Mouse (Mus musculus) heart, embryonic 16.5 days (tissue): ENCODE data around the gene Myom3. TPM values are rescaled to one million over a fixed set of nuclear protein-coding genes. Genes with fewer than 3 reads are reported as not detected.

ENCODE experiments used
- ATAC-seq: fragments of 200-750 bp; cut with Nextera tagmentation; replicated peaks from 2 replicates; pipeline ENCODE4 v1.8.0; 2017; ENCODE audit warnings: moderate number of reproducible peaks; ENCODE audit not compliant: insufficient read depth, low FRiP score; ENCODE audit errors: extremely low read depth
- H3K27ac ChIP-seq: fragments of 300-500 bp; sonication (generic); 2 replicates; pipeline ENCODE4 v1.5.1; 2014; ENCODE audit warnings: mild to moderate bottlenecking, low read length, control low read depth, moderate library complexity
- H3K27me3 ChIP-seq: fragments of 300-500 bp; sonication (generic); 2 replicates; pipeline ENCODE4 v1.6.1; 2014; ENCODE audit warnings: low read length, mixed read lengths; ENCODE audit not compliant: control insufficient read depth, insufficient read depth
- H3K36me3 ChIP-seq: fragments of 300-500 bp; sonication (generic); 2 replicates; pipeline ENCODE4 v1.6.1; 2014; ENCODE audit not compliant: control insufficient read depth, insufficient read depth
- H3K4me1 ChIP-seq: fragments of 300-500 bp; sonication (generic); 2 replicates; pipeline ENCODE4 v1.6.1; 2014; ENCODE audit warnings: low read length, mixed read lengths; ENCODE audit not compliant: control insufficient read depth, insufficient read depth
- H3K4me2 ChIP-seq: fragments of 300-500 bp; sonication (generic); 2 replicates; pipeline ENCODE4 v1.6.1; 2014; ENCODE audit warnings: low read depth, mild to moderate bottlenecking, control low read depth, low read length
- H3K4me3 ChIP-seq: fragments of 300-500 bp; sonication (generic); 2 replicates; pipeline ENCODE4 v1.5.1; 2014; ENCODE audit warnings: mild to moderate bottlenecking, control low read depth, low read length
- H3K9ac ChIP-seq: fragments of 300-500 bp; sonication (generic); 2 replicates; pipeline ENCODE4 v1.6.1; 2014; ENCODE audit warnings: low read length, control low read depth
- H3K9me3 ChIP-seq: fragments of 300-500 bp; sonication (generic); replicated peaks from 2 replicates; pipeline ENCODE4 v1.6.1; 2016; ENCODE audit warnings: low read length; ENCODE audit not compliant: control insufficient read depth
- WGBS: fragments of 180-500 bp; shearing (Covaris S2); extraction: QIAGEN DNeasy Blood & Tissue Kit; methylation state at CpG from one replicate; pipeline ENCODE4 v1.1.7; 2014; 5-methylcytosine and 5-hydroxymethylcytosine counted together
- polyA plus RNA-seq: library from polyadenylated mRNA; unstranded; fragments of >200 nt; fragmentation: Nextera tagmentation; extraction: Ambion mirVana; gene quantifications from 2 replicates; pipeline ENCODE4 v1.2.1, GENCODE M21; 2015

The Myom3 gene
- polyA plus RNA-seq, 1 experiment from 2014 or later = 0.58 TPM

DNA sequence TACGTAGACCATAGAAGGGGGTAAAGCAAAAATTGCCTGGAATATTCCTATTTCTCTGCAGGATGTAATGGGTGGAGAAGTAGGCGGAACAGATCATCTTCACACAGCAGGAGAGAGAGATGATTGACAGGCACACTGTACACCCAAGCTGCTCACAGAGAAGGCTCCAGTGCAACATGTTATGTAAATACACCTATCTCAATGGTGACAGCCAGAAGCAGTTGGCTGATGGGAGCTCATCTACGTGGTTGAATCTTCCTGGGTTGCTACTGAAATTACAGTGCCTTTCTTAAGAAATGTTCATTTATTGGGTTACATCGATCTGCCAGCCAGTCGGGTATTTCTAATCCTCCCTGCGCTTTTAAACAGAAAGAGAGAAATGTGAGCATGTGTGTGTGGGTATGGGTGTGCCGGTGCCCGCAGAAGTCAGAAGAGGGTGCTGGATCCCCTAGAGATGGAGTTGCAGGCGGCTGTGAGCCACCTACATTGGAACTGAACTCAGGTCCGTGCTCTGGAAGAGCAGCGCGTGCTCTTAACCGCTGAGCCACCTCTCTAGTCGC lies 94.6 kb downstream of the Myom3 start:
- Histone ChIP-seq H3K27me3 (no peaks in the 10 kb centered on the region), H3K9me3 (no peaks in the 10 kb centered on the region), H3K4me2 (no peak overlapping the region), H3K36me3 (no peaks in the 10 kb centered on the region), H3K27ac (no peak overlapping the region), H3K4me1 (peaks cover 26% of the 10 kb centered on the region), H3K9ac (no peak overlapping the region), H3K4me3 (no peak overlapping the region)
- ATAC-seq = no peak
- WGBS = 90% methylated on average over 14 of the region's 14 CpGs

DNA sequence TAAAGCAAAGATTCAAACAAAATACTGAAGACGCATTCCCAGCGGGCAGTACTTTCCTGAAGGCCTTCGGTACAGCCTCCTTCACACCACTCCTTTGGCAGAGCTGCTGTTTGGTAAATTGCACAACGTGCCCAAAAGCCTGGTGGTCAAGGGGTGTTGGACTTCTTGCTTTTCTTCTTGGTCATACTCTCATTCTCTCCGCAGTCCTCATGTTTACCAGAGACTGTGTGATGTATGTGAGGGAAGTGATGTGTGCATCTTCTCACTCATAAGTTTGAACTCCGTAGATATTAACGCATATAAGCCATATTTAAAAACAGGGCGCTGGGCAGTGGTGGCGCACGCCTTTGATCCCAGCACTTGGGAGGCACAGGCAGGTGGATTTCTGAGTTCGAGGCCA lies 95.1 kb downstream of the Myom3 start:
- H3K4me3 ChIP-seq = peak overlapping the region; percentile 93; the same call in 1 of the 2 replicates
- H3K4me1 ChIP-seq = peaks cover 31% of the 10 kb centered on the region
- H3K27ac ChIP-seq = peak overlapping the region; percentile 96
- peak overlapping the region; percentile 85 for H3K9ac ChIP-seq
- H3K9me3 ChIP-seq = no peaks in the 10 kb centered on the region
- WGBS = 68% methylated on average over 11 of the region's 11 CpGs
- peak overlapping the region; percentile 65 for H3K4me2 ChIP-seq
- no peak for ATAC-seq
- no peaks in the 10 kb centered on the region for H3K27me3 ChIP-seq
- H3K36me3 ChIP-seq = 0 out of 2 replicates have a peak, but pooled peaks cover 3% of the 10 kb centered on the region

DNA sequence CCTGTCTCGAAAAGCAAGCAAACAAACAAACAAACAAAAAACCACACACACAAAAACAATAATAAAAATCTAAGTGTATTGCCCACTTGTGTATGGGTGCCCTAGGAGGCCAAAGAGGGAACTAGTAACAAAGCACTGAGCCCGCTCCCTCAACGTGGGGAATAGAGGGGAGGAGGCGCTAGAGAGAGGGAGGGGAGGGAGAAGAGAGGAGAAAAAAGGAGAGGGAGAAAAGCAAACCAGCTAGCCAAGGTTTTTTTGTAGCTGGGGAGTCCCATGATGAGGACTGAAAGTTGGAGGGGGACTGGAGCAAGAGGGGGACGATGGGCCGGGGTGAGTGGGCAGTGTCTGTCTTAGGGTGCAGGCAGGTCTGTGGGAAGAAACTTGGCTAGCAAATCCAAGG lies 95.6 kb downstream of the Myom3 start:
- Histone ChIP-seq H3K4me1 (peaks cover 35% of the 10 kb centered on the region), H3K27ac (peak overlapping the region; percentile 96), H3K4me2 (peak overlapping the region; percentile 65), H3K36me3 (0 out of 2 replicates have a peak, but pooled peaks cover 3% of the 10 kb centered on the region), H3K9me3 (no peaks in the 10 kb centered on the region), H3K9ac (peak overlapping the region; percentile 85), H3K27me3 (no peaks in the 10 kb centered on the region), H3K4me3 (peak overlapping the region; percentile 93)
- ATAC-seq = no peak
- WGBS = 5% methylated on average over 6 of the region's 6 CpGs

DNA sequence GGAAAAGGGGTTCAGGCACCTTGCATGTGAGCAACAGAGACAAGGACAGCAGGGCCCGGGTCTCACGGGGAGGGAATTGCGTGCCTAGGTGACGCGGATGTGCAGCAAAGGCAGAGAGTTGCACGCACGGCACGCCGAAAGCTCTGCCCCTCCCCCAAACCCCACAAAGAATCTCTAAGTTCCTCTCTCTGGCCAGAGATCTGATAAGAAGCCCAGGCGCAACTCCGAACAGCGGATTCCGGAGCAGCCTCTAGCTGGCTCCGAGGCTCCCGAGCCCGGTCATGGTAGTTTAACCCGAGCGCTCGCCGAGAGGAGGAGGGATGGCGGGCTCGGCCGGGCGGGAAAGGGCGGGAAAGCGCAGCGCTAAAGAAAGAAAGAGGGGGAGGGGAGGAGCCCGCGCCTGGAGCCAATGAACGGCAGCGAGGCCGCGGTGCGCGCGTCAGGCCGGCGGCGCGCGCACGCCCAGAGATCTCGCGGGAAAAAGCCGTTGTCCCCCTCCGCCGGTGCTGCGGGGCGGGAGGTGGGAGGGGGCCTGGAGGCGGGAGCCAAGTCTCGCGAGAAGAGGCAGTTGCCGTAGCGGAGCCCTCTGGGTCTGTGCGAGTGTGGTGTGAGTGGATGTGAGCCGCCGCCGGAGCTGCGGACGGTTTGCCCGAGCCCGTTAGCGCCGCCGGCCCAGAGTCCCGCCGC lies 96.2 kb downstream of the Myom3 start, which contains the start of gene Srsf10:
Srsf10 (plus strand) TSS at position 212 of the 687 bp plus-strand sequence.
- Histone ChIP-seq H3K4me3 (peak within 1 kb of the TSS; percentile 93), H3K27me3 (no peaks in the 10 kb centered on the region), H3K27ac (peak within 1 kb of the TSS; percentile 98), H3K36me3 (0 out of 2 replicates have a peak, but pooled peaks cover 3% of the 10 kb centered on the region), H3K9me3 (no peaks in the 10 kb centered on the region), H3K4me1 (peaks cover 35% of the 10 kb centered on the region), H3K4me2 (peak within 1 kb of the TSS; percentile 80), H3K9ac (peak within 1 kb of the TSS; percentile 97)
- WGBS = under 1% methylated on average over 65 of the region's 67 CpGs
- peak; percentile 95 for ATAC-seq

DNA sequence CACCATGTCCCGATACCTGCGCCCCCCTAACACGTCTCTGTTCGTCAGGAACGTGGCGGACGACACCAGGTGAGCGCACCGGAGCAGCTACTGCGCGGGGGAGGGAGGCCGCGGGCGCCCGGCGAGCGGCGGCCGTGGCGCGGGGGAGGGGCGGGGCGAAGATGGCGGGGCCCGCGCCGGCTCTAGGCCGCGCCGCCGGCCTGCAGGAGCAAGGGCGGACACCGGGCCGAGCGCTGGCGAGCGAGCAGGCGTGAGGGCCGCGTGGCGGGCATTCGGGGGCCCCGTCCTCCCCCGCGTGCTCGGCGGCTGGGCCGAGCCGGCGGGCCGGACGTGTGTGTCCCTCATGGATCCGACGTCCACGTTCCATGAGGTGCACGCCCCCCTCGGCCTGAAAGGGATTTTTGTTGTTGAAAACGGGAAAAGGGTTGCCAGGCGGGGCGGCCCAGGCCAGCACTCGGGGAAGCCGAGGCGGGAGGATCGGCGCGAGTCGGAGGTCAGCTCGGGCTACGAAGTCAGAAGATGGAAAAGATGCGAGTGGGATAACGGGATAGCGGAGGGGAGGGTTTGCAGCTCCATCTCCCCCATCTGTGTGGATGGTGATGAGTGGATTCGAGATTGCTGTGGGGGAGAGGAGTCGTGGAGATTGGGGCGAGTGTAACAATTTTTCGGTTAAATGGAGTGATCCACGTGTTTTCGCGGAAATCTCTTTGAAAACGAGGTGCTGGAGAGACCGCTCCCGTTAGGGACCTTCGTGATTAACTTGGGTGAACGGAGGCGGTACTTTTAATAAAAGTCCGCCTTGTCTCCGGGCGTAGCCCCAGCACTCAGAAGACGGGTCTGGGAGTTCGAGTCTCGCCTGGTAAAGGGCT lies 96.9 kb downstream of the Myom3 start:
- Histone ChIP-seq H3K27ac (peak overlapping the region; percentile 98), H3K27me3 (no peaks in the 10 kb centered on the region), H3K4me2 (peak overlapping the region; percentile 80), H3K9ac (peak overlapping the region; percentile 97), H3K4me3 (peak overlapping the region; percentile 93), H3K4me1 (peaks cover 37% of the 10 kb centered on the region), H3K36me3 (0 out of 2 replicates have a peak, but pooled peaks cover 3% of the 10 kb centered on the region), H3K9me3 (no peaks in the 10 kb centered on the region)
- peak; percentile 72 for ATAC-seq
- under 1% methylated on average over 87 of the region's 91 CpGs for WGBS

DNA sequence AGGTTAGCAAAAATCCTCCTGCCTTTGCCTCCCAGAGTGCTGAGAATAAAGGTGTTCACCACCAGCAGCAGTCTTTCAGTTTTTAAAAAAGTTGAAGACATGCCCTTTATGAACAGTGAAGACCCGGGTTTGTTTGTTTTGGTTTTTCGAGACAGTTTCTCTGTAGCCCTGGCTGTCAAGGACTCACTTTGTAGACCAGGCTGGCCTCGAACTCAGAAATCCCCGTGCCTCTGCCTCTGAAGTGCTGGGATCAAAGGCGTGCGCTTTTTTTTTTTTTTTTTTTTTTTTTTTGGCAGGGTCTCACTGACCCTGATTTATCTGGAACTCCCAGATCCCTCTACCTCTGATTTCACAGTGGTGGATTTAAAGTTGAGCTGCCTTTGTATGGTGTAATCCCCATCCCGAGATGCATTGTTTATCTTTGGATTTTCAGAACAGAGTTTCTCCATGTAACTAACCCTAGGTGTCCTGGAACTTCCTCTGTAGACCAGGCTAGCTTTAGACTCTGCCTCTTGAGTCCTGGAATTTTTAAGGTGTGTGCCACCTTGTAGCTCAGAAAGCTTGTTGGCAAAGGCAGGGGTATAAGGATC lies 98.2 kb downstream of the Myom3 start:
- Histone ChIP-seq H3K4me1 (peaks cover 37% of the 10 kb centered on the region), H3K9ac (peak overlapping the region; percentile 97), H3K9me3 (no peaks in the 10 kb centered on the region), H3K36me3 (peaks cover 10% of the 10 kb centered on the region), H3K27ac (no peak overlapping the region), H3K4me3 (peak overlapping the region; percentile 93), H3K4me2 (peak overlapping the region; percentile 80), H3K27me3 (no peaks in the 10 kb centered on the region)
- 7% methylated on average over 6 of the region's 7 CpGs for WGBS
- no peak for ATAC-seq

Other genes with a start within 250 kb of the Myom3 start
- 6.8 TPM in 2 replicates for gene Grhl3, start 186.1 kb upstream of the Myom3 start, polyA plus RNA-seq
- 0.66 and 0.69 TPM in 2 replicates for gene Ifnlr1, start 73.4 kb upstream of the Myom3 start, polyA plus RNA-seq
- gene Il22ra1, start 31.5 kb upstream of the Myom3 start, polyA plus RNA-seq = not detected in 2 replicates
- gene Srsf10, start 96.0 kb downstream of the Myom3 start, polyA plus RNA-seq = 128 and 147 TPM in 2 replicates
- 133 and 149 TPM in 2 replicates for gene Pnrc2, start 114.1 kb downstream of the Myom3 start, polyA plus RNA-seq
- gene Cnr2, start 135.7 kb downstream of the Myom3 start, polyA plus RNA-seq = 0.71 and 0.80 TPM in 2 replicates
- 50.7 and 52.8 TPM in 2 replicates for gene Fuca1, start 161.0 kb downstream of the Myom3 start, polyA plus RNA-seq
- gene Hmgcl, start 186.7 kb downstream of the Myom3 start, polyA plus RNA-seq = 94.3 and 99.6 TPM in 2 replicates
- gene Gale, start 204.0 kb downstream of the Myom3 start, polyA plus RNA-seq = 24.4 and 24.5 TPM in 2 replicates
- 73.2 and 77.3 TPM in 2 replicates for gene Lypla2, start 212.9 kb downstream of the Myom3 start, polyA plus RNA-seq
- 45.1 and 64.5 TPM in 2 replicates for gene Pithd1, start 227.5 kb downstream of the Myom3 start, polyA plus RNA-seq